Mouse (Mus musculus) mouse embryonic stem cell (cell line): ENCODE results near the gene Timm13.

ENCODE experiments used
- in situ Hi-C, 2 experiments: fragments of 300-500 bp; cut with MboI; formaldehyde crosslinking; loops; 1 replicate in 1 of 2; 3 replicates in 1 of 2; pipeline ENCODE4 v1.14.3; 2019 to 2020; ENCODE audit warnings: low sequenced_read_pairs in 2 of 2, low pct_unique_long_range_greater_than_20kb in 1 of 2, mixed read lengths in 1 of 2; ENCODE audit not compliant: unreplicated experiment in 1 of 2

Timm13 gene

GRCm38 (mm10) chr10:80900318-80901247, at the start of gene Timm13:
TSS of gene Timm13 (minus strand) at chr10:80900969.
- in situ Hi-C loops: no loop called here

GRCm38 (mm10) chr10:80950314-80950713, 49.5 kb upstream of the Timm13 start:
- in situ Hi-C loops: no loop called here

DNA sequence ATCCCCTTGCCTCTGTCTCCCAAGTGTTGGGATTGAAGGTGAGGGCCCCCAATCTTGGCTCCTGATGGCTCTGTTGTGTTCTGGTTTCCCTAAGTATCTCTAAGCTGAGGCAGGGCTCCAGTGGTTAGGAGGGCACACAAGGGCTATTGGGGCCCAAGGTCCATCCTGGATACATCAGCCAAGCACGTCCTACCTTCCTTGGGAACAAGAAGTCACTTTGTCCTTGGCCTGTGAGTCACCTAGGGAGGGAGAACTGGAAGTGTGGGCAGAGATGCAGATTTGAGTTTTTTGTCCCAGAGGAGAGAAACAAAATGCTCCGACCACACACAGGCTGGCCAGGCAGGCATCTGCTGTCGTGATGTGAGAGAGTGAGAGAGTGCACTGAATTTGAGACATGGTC, 48.3 kb upstream of the Timm13 start:
- in situ Hi-C loops: no loop called here

DNA sequence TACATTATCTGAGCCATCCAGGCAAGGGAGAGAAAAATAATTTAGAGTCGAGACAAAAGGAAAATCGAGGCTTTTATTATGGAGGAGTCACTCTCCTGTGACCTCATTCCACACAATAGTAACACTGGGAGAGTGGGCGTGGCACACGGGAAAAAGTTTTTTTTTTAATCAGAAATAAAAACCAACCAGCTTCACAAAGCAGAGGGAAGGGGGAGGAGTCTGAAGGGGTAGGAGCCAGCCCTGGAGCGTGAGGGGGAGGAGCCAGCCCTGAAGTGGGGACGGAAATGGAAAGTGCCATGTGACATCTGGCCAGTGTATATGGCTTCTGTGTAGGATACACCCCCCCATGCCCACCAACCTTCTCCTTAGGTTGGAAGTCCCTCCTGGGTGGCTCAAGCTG, 47.8 kb upstream of the Timm13 start:
- in situ Hi-C loops: no loop called here

- in situ Hi-C loops: no loop called here
These were observed 47.0 kb upstream of the Timm13 start for GRCm38 (mm10) chr10:80947802-80948201.

DNA sequence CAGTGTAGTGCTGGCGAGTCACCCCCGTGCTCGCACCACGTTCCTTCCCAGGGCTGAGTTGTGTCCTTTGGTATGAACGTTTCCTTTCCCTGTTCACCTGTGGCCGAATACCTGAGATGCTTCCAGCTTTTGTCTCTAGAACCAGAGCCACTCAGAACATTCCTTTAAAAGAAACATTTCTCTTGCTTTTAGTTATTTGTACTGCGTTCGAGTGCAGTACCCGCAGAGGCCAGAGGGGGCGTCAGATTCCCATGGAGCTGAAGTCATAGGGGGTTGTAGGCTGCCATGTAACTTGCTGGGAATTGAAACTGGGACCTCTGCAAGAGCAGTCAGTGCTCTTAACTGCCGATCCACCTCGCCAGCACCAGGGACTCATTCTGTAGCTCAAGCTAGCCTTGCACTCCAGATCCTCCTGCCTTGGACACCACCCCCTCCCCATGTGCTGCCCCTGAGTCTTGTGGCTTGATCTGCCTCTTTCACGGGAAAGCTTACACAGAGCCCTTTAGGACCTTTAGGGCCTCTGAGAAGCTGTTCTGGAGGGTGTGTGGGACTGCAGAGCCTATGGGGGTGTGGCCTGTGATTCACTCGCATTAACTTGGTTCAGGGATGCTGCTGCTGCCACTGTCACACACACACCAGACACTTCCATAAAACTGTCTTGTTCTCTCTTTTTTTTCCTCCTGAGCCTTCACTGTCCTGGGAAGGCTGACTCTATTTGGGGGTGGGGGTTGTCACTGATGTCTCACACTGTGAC, 46.1 kb upstream of the Timm13 start:
- in situ Hi-C loops: no loop called here

DNA sequence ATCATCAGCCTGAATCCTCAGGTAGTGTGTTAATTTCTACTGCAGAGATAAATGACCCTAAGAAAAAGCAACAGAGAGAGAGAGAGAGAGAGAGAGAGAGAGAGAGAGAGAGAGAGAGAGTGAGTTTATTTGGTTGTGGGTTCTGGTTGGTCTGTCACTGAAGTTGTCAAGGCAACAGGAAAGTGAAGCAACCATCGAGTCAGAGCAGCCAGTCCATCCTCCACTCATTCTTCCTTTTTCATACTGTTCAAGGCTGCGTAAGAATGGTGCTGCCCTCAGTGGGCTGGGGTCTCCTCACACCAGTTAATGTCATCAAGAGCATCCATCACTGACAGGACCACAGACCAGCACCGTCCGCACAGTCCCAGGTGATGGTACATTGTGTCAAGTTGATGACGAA, 43.5 kb upstream of the Timm13 start:
- in situ Hi-C loops: no loop called here

GRCm38 (mm10) chr10:80943701-80944100, 42.9 kb upstream of the Timm13 start:
- in situ Hi-C loops: no loop called here

GRCm38 (mm10) chr10:80942919-80943318, 42.1 kb upstream of the Timm13 start:
- in situ Hi-C loops: no loop called here

- in situ Hi-C loops: no loop called here
These were observed 40.2 kb upstream of the Timm13 start for GRCm38 (mm10) chr10:80940988-80941347.

GRCm38 (mm10) chr10:80940320-80940987, 39.7 kb upstream of the Timm13 start:
- in situ Hi-C loops: no loop called here

DNA sequence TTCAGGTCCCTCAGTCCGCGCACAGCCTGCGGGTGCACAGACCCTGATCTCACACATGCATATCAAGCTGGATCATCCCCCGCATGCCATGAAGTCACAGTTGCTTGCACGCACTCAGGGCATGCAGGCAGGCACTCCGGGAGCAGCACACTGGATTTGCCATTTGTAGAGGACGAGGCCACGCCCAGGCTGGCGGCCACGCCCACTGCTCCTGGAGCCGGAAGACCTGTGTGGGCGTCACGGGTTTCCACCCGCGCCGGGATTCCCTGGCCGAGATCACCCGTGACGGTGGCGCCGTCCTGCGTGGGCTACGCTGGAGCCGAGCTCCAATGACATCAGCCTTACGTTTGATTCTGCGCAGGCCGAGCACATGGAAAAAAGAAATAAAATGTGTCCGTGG, 38.9 kb upstream of the Timm13 start:
- in situ Hi-C loops: no loop called here

- in situ Hi-C loops: no loop called here
These were observed 38.2 kb upstream of the Timm13 start for GRCm38 (mm10) chr10:80938831-80939550.

DNA sequence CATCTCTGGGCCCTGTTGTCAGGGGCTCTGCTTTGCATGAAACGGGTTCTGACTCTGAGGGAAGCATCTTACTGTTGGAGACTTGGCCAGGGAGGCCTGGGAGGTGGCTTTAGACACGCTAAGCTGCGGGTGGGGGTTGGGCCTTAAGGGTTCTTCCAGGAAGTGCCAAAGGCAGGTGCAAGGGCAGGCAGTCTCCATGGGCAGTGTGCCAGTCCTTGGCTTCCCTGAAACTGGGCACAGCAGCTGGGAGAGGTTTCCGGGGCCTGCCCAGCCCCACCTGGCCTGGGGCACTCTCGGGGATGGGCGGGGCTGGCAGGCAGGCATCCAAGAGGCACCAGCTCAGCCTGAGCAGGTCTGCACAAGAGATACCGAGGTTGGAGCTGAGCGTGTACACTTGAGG, 36.9 kb upstream of the Timm13 start:
- in situ Hi-C loops: no loop called here

GRCm38 (mm10) chr10:80936810-80937164, 36.0 kb upstream of the Timm13 start:
- in situ Hi-C loops: no loop called here

GRCm38 (mm10) chr10:80936135-80936809, 35.5 kb upstream of the Timm13 start:
- in situ Hi-C loops: no loop called here

DNA sequence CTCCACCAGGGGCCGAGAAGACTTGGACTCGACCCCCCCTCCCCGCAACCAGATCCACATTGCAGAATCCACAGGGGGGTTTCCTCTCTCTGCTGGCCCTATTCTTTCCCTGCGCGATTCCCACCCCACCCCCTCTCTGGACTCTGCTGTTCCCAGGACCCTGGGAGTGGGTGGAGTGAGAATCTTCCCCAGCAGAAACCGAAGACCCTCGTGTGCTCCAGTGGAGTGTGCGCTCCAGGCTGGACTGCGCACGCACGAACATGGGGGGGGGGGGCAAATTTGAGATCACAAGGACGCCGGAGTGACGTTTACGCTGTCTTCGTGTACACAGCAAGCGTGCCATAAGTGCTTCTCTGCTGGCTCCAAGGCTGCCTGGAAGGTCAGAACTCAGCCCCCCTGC, 34.9 kb upstream of the Timm13 start:
- in situ Hi-C loops: no loop called here

- in situ Hi-C loops: no loop called here
These were observed 34.5 kb upstream of the Timm13 start for GRCm38 (mm10) chr10:80935241-80935640.
